Mouse (Mus musculus): ENCODE measurements around the gene Rps6kb2.

Gene Rps6kb2

DNA sequence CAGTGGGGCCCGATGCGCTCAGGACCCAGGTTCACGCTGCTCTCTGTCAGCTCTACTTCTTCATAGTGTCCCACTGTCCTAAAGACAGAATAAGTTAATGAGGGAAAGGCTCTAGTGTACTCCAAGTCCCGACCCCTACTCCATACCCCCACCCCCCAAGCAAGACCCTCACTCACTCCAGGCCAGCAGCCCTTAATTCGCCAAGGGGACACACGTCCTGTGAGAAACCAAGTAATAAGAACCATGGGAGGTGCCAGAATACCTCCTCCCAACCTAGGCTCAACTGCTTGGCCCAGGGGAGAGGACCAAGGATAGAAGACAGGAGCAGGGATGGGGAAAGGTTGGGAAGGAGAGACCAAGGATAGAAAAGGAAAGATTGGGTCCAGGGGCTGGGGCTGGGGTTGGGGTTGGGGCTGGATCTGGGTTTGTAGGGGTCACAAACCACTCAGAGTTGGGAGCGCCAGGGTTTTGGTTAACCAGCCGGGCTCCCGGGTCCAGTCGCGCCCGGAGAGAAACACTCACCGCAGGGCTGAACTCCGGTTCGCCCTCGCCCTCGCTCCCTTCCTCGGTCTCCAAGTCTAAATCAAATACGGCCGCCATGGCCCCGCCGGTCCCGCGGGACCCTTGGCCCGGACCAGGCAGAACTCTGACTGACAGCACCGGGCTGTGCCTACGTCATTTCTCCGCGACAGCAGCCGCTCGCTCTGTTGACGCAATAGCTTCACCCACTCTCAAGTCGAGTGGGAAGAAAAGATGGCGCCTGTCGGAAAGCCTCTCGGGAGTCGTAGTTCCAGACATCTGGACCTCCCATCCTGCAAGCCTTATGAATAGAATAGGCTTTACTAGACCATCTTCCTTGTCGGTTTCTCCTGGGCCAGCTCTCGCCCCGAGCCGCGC, at the start of gene Rps6kb2:
TSS of gene Rps6kb2 (minus strand) at position 709 of the 897 bp plus-strand sequence.
- DNase-seq (ENCODE audit: low read depth, low spot score), result peak; percentile 94

DNA sequence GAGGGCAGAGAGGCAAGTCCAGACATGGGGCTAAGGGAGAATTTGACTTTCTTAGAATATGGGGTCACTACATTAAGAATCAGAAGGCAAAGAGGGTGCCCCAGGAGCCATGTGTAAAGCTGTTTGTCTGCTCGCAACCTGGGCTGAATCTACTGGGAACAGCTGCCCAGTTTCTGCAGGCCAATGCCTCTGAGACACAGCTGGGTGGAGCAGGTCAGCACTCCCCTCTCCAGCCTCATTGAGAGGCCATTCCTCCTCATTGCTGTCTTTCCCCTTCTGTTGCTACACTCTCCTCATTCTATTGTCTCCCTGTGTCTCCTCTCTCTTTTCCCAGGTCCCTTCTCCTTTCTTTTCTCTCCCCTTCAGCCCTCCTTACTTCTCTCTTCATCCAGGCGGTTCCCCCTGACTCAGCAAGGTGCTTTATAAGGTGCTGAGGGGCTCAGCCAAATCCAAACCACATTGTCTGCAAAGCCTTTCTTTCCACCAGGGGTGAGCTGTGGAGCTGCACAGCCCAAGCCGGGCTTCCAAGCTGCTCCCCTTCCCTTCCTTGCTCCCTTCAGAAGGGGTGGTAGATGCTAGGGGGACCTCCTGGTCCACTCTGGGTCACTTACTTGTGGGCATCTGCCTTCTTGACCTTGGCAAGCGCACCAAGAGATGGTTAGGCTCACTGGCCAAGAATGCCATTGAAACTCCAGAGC, 48.9 kb upstream of the Rps6kb2 start:
- no peak for DNase-seq (ENCODE audit: low read depth, low spot score)

DNA sequence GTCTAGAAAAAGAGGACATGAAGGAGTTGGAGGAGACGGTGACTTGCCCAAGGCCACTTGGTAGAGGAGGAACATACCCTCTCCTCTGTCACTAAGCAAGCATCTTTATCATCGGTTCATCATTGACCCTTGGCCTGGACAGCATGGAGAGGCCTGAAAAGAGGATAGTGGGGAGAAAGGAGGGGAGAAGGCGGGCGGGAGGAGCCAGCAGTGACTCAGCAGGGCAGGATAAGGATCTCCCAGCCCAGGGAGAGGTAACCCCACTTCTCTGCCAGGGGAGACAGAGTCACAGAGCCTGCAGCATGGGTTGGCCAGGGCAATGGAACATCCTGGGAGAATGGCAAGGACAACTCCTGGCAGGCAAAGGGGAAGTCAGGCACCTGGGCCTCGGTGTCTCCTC, 45.4 kb upstream of the Rps6kb2 start:
- DNase-seq (ENCODE audit: low read depth, low spot score), result no peak

DNA sequence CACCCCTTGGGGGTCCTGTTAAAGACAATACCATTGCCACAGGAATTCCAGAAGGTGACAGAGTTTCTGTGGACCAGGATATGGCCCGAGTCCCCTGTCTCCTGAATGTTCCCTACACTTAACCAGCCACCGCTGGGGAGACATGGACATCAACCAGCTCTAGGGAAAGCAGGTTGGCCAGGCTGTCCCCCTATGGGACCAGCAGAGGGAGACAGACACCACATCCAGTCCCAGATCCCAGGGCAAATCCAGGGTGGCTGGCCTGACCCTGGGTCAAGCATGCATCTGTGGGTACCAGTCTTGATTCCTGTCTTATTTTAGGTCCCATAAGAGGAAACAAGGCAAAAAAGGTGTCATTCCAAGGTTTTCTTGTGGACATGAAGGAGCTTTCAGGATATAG, 43.8 kb upstream of the Rps6kb2 start:
- DNase-seq (ENCODE audit: low read depth, low spot score), result peak; percentile 77

DNA sequence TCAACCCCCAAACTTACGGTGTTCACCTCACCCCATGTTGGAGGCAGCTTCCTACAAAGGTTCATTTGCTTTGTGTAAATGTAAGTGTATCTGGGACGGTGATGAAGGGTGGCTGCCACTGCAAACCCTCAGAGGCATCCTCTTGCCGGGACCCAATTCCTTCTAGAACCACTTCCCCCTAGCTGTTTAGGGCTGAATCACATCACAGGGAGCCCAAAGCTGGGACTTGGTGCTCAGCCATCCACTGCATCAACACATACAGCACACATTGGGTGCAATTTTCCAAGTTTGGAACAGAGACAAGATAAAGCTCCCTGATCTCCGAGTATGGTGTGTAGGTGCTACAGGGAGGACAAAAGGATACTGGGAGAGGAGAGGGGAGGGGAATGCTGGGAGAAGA, 41.7 kb upstream of the Rps6kb2 start:
- no peak for DNase-seq (ENCODE audit: low read depth, low spot score)

DNA sequence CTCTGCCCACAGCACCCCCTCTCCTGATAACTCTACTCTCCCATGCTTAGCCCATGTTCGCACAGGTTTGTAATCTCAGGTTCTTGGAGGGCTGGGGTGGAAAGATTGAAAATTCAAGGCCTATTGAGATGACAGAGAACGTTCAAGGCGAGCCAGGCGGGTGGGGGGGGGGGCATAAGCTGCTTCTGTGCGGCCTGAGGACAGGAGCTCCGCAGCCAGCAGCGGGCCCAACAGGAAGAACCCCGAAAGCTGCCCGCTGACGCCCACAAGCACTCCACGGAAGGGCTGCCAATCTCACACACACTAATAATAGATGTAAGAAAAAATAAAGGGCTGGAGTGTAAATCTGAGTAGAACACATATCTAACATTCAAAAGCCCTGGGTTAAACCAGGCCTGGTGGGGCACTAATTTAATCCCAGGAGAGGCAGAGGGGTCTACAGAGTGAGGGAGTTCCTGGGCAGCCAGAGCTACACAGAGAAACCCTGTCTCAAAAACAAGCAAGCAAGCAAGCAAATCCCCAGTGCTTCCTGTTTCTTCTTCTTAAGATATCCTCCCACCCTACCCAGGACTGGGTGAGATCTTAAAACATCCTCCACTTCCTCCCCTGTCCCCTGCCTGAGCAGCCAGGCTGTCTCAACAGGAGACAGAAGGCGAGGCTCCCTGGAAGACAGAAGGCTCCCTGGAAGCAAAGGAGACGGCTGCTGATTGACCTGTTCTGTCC, 40.6 kb upstream of the Rps6kb2 start:
- no peak for DNase-seq (ENCODE audit: low read depth, low spot score)

DNA sequence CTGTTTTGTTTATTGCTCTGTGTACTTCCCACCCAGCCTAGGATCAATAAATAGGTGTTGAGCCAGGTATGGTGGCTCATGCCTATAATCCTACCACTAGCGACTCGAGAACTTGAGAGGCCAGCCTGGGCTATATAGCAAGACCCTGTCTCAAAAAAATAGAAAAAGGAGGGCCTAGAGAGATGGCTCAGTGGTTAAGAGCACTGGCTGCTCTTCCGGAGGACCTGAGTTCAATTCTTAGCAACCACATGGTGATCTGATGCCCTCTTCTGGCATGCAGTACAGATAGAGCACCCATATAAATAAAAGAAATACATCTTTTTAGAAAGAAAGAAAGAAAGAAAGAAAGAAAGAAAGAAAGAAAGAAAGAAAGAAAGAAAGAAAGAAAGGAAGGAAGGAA, 40.0 kb upstream of the Rps6kb2 start:
- no peak for DNase-seq (ENCODE audit: low read depth, low spot score)

DNA sequence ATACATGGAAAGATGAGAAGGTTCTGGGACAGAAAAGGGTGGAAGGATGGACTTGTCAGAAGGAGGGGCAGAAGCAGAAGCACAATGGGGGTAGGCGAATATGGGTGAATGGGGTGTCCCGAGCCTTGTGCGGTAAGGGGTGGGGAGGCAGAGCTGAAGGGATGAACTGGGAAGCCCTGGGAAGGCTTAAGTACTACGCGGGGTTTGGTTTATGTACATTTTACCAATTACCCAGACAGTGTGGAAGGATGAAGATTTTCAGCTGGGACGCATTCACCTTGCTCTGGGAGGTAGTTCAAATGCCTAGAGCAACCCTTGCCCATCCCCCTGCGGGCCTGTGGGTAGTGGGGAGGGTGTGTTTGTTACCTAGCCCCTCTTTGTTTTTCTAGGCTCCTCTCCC, 39.0 kb upstream of the Rps6kb2 start:
- DNase-seq (ENCODE audit: low read depth, low spot score), result no peak

DNA sequence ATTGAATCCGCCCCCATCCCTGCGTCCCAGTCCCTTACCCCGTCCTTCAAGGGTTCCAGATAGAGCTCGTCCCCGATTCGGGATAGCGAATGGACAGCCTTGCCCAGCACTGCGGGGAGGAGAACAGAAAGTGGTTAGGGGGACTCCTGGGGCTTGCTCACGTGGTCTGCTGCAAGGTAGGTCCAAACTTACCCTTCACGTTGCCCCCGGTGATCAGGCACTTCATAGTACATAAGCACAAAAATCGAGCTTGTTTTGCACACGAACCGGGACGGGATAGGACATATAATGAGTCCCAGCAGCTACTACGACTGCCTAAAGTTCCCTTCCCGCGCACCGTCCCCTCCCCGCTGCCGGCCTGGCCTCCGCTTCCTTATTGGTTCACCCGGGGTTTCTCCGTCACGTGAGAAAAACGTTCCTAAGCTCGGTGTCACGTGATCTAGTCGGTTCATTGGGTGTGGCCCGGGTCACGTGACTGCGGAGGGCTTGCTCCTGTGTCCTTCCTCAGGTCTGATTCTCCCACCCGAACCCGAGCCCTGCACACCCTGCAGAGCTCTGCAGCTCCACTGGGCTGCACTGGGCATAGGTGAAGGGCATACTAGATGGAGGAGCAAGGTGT, 38.2 kb upstream of the Rps6kb2 start, which contains the start of gene Rad9a:
TSS of gene Rad9a (minus strand) at position 372 of the 619 bp plus-strand sequence.
- DNase-seq (ENCODE audit: low read depth, low spot score), result peak; percentile 96

DNA sequence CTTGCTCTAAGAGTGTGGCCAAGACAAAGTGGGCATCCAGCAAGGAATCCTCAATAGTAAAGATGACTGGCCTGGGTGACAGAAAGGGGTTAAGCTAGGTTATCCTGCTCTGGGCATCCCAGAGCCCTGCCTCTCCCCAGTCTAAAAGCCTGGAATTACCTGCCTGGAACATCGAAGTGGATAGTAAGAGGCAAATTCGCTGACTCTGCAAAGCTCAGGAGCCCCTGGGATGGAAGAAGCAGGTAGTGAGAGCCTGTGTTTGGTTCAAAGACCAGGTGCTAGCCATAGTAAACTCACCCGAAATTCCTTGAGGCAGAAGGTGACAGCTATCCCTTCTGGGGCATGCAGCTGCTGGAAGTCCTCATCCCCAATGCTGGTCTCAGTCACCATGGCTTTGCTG, 34.0 kb upstream of the Rps6kb2 start:
- DNase-seq (ENCODE audit: low read depth, low spot score), result no peak

DNA sequence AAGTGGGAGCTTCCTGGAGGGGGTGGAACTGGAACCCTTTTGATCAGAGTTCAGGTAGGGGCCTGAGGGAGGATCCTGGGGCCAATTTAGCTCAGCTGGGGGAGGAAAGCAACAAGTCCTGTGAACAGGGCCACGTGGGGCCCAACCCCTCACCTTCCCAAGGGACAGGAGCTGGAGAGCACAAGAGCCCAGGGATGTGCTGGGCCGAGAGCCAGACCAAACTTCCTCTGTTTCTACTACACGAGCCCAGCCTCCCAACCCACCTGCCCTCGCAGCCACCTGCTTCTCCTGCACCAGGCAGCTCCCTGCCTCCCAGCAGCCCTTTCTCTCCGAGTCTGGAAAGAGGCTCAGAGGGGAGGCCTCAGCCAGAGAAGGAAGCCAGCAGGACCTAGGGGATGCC, 33.4 kb upstream of the Rps6kb2 start:
- no peak for DNase-seq (ENCODE audit: low read depth, low spot score)

DNA sequence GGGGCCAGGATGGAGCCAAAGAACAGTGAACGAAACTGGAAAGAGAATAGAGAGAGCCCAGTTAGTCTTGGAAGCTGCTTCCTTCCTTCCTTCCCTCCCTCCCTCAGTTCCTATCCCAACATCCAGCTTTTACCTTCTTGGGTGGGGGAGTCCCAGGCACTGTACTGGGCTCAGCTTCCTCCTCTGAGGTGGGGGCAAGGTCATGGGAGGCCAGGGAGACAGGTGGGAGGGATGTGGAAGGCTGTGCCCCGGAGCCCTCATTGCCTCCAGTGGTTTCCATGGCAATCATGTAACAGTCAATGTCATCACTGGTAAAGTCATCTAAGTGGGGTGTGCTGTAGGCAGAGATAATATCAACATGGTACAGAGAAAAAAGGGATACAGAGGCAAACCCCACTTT, 32.9 kb upstream of the Rps6kb2 start:
- DNase-seq (ENCODE audit: low read depth, low spot score), result no peak

DNA sequence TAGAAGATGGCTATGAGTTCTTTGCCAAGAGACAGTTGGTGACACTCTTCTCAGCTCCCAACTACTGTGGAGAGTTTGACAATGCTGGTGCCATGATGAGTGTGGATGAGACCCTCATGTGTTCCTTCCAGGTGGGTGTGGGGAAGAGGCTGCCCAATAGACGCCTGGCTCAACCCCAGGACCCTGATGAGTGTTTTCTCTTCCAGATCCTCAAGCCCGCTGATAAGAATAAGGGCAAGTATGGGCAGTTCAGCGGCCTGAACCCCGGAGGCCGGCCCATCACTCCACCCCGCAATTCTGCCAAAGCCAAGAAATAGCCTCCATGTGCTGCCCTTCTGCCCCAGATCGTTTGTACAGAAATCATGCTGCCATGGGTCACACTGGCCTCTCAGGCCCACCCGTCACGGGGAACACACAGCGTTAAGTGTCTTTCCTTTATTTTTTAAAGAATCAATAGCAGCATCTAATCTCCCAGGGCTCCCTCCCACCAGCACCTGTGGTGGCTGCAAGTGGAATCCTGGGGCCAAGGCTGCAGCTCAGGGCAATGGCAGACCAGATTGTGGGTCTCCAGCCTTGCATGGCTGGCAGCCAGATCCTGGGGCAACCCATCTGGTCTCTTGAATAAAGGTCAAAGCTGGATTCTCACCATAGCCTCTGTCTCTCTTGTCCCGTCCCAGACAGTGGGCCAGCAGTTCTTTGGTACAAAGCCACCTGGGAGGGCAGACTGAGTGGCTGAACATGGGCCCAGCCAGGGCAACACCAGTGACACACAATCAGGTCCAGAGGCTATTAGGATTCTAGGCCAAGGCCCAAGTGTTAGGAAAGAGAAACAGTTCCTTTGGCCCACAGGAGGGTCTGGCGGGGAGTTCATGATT, 31.9 kb upstream of the Rps6kb2 start:
- DNase-seq (ENCODE audit: low read depth, low spot score), result no peak

DNA sequence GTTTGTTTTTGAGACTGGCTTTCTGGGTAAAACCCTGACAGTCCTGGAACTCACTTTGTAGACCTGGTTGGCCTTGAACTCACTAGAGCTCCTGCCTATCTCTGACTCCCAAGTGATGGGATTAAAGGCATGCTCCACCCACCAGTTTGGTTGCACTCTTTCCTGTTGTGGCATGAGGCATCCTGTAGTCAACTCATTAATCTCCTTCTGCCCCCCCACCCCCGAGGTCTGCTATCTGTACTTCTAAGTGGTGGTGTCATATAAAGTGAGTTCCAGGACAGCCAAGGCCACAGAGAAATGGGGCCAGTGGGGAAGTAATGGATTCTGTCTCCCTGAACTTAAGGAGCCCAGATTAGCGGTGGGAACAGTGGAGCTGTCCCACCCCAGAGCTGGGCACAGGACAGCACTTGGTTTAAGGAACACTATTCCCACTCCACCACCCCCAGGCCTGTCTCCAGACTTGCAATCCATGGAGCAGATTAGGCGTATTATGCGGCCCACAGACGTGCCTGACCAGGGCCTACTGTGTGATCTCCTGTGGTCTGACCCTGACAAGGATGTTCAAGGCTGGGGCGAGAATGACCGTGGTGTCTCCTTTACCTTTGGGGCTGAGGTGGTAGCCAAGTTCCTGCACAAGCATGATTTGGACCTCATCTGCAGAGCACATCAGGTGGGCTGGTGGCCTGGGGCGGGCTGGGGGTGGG, 31.0 kb upstream of the Rps6kb2 start:
- no peak for DNase-seq (ENCODE audit: low read depth, low spot score)

DNA sequence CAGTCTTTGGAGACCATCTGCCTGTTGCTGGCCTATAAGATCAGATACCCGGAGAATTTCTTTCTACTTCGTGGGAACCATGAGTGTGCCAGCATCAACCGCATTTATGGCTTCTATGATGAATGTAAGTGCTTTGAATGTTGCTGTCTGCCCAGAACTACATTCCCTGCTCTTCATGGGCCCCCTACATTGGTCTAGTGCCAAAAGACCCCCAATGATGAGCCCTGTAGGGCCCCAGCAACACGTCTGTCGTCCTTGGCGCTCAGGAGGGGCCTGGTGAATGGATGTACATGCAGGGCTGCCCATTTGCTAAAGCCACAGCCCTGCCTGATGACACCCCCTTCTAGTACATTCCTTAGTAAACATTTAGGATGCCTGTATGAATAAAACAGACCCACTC, 30.0 kb upstream of the Rps6kb2 start:
- no peak for DNase-seq (ENCODE audit: low read depth, low spot score)

DNA sequence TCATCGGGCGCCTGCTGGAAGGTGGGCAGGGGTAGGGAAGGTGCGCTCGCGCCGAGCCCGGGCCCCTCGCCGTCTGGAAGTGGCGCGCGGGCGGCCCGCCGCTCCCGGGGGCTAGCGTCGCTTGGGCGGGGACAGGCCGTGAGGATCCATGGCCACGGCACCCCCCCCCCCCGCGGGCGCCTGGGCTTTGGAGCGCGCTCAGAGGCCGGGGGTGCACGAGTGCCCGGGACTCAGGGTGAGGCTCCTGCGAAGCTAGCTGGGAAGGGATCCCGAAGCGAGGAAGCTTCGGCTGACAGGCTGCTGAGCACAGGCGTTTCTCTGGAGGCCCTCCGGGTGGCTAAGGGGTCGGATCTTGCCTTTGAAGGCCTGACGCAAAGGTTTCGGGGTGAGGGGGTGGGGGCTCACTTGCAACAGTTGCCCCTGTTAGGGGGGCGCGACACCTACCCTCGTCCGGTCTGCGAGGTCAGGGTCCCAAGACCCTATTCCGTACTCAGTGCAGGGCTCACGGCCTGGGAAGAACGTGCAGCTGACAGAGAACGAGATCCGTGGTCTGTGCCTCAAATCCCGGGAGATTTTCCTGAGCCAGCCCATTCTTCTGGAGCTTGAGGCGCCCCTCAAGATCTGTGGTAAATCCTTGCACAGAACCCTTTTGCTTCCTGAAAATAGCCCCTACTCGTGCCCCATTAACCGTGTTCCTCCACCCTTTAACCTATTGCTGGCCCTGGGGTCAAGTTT, 29.3 kb upstream of the Rps6kb2 start:
- DNase-seq (ENCODE audit: low read depth, low spot score), result no peak

DNA sequence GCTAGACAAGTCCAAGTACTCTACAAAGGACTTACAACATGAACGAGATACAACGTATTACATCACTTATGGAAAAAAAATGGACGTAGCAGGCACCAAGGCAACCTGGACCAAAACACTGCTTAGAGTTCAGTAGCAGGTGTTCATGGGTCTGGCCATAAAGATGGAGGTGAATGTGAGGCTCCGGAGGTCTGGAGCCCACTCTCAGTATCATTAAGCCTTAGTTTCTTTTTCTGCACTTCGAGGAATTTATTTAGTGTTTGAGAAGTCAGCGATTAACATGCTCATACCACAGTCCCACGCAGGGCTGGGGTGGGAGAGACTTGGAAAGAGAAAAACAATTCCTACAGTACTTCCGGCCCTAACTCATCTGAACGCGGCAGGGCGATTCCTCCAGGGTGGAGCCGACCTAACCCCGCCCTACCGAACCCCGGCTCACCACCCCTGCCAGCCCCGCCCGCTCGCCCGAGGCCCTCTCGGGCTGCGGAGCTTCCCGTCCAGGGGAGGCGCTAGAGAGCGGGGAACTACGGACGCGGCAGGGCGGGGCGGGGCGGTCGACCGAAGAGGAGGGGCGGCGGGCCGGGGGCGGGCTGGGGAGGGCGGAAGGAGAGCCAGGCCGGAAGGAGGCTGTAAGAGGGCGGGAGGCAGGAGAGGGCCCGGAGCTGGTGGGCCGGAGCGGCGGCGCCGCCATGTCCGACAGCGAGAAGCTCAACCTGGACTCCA, 28.5 kb upstream of the Rps6kb2 start, which contains the start of gene Ppp1ca:
TSS of gene Ppp1ca (plus strand) at position 538 of the 723 bp plus-strand sequence.
- DNase-seq (ENCODE audit: low read depth, low spot score), result peak; percentile 93

DNA sequence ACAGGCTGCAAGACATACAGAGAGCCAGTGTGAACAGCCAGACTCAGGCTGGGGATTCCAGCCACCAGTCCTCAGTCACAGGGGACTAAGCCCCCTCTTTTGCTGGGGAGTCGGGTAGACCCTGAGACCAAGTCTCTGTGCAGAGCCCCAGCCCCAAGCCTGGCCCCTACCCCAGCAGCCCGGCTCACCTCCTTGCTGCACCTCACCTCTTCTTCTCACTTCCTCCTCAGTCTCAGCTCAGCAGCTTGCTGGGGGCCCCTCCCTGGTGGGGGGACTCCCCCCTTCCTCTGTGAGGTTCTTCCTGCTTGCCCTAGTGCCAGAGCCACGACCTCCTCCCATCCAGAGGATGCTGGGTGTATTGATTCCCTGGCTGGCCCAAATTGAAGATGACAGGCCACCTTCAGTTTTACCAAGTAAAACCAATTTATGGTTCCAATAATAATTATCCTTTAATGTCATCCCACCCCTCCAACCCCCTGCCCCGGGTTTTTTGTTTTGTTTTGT, 27.7 kb upstream of the Rps6kb2 start, which contains the start of gene Tbc1d10c:
TSS of gene Tbc1d10c (minus strand) at position 454 of the 504 bp plus-strand sequence.
- no peak for DNase-seq (ENCODE audit: low read depth, low spot score)

Data from forelimb bud, embryonic 11.5 days (tissue).